Mouse (Mus musculus): ENCODE measurements around the gene Tbc1d1. TPM values are rescaled to one million over a fixed set of nuclear protein-coding genes. Genes with fewer than 3 reads are reported as not detected.

Tbc1d1 gene
- polyA plus RNA-seq, 2 experiments = 4.8 to 5.6 TPM

GRCm38 (mm10) chr5:64391346-64391745 is 235.2 kb downstream of the Tbc1d1 start:
- ATAC-seq (ENCODE audit: insufficient read depth) (no peak), DNase-seq (ENCODE audit: low read depth in 3 of 3, low spot score in 3 of 3) (no peak)
- Histone ChIP-seq H3K9ac (replicated peaks) (no peak overlapping the region), H3K27ac (no peak overlapping the region), H3K4me3 (ENCODE audit: insufficient read depth in 1 of 2, low read depth in 2 of 2, low read length in 2 of 2) (no peak overlapping the region), H3K27me3 (ENCODE audit: control insufficient read depth, insufficient read depth, low read length) (no peaks in the 10 kb centered on the region), H3K4me2 (ENCODE audit: low read depth) (no peak overlapping the region), H3K36me3 (replicated peaks; ENCODE audit: control insufficient read depth, insufficient read depth, low read depth) (no peaks in the 10 kb centered on the region), H3K4me1 (replicated peaks; ENCODE audit: control insufficient read depth in 2 of 2, insufficient read depth in 2 of 2, low read length in 1 of 2) (peaks cover 0 to 12% of the 10 kb centered on the region in 2 experiments; a peak in 3 of 4 replicates), H3K9me3 (ENCODE audit: control insufficient read depth, low read length) (no peaks in the 10 kb centered on the region)
- TF ChIP-seq EP300 (IDR thresholded peaks at IDR 0.05; ENCODE audit: low read depth) = no peak
- no peak for TF ChIP-seq CTCF (IDR thresholded peaks at IDR 0.05; ENCODE audit: low read depth)
- 22% methylated on average over 4 of the region's 4 CpGs for WGBS (ENCODE audit: insufficient replicate concordance)

GRCm38 (mm10) chr5:64392426-64393020 is 236.4 kb downstream of the Tbc1d1 start:
- no peak for TF ChIP-seq CTCF (IDR thresholded peaks at IDR 0.05; ENCODE audit: low read depth)
- no peak for TF ChIP-seq EP300 (IDR thresholded peaks at IDR 0.05; ENCODE audit: low read depth)
- H3K9me3 ChIP-seq (ENCODE audit: control insufficient read depth, low read length) = no peaks in the 10 kb centered on the region
- H3K4me2 ChIP-seq (ENCODE audit: low read depth) = no peak overlapping the region
- no peaks in the 10 kb centered on the region for H3K36me3 ChIP-seq (replicated peaks; ENCODE audit: control insufficient read depth, insufficient read depth, low read depth)
- no peak overlapping the region for H3K4me3 ChIP-seq (ENCODE audit: insufficient read depth in 1 of 2, low read depth in 2 of 2, low read length in 2 of 2)
- WGBS (ENCODE audit: insufficient replicate concordance) = 55% methylated on average over 8 of the region's 8 CpGs
- H3K4me1 ChIP-seq (replicated peaks; ENCODE audit: control insufficient read depth in 2 of 2, insufficient read depth in 2 of 2, low read length in 1 of 2) = peaks cover 0 to 12% of the 10 kb centered on the region in 2 experiments; a peak in 3 of 4 replicates
- DNase-seq (ENCODE audit: low read depth in 3 of 3, low spot score in 3 of 3) (no peak), ATAC-seq (ENCODE audit: insufficient read depth) (no peak)
- no peaks in the 10 kb centered on the region for H3K27me3 ChIP-seq (ENCODE audit: control insufficient read depth, insufficient read depth, low read length)
- no peak overlapping the region for H3K27ac ChIP-seq
- H3K9ac ChIP-seq (replicated peaks) = no peak overlapping the region

- no peak overlapping the region for H3K9ac ChIP-seq (replicated peaks)
- no peak overlapping the region for H3K27ac ChIP-seq
Observed at GRCm38 (mm10) chr5:64393530-64393929, 237.4 kb downstream of the Tbc1d1 start.

GRCm38 (mm10) chr5:64398155-64398554 is 242.1 kb downstream of the Tbc1d1 start:
- TF ChIP-seq CTCF (IDR thresholded peaks at IDR 0.05; ENCODE audit: low read depth) = no peak
- no peak for TF ChIP-seq EP300 (IDR thresholded peaks at IDR 0.05; ENCODE audit: low read depth)
- no peak overlapping the region for H3K9ac ChIP-seq (replicated peaks)
- no peaks in the 10 kb centered on the region for H3K36me3 ChIP-seq (replicated peaks; ENCODE audit: control insufficient read depth, insufficient read depth, low read depth)
- H3K4me1 ChIP-seq (replicated peaks; ENCODE audit: control insufficient read depth in 2 of 2, insufficient read depth in 2 of 2, low read length in 1 of 2) = peaks cover 0 to 3% of the 10 kb centered on the region in 2 experiments; a peak in 1 of 4 replicates
- no peaks in the 10 kb centered on the region for H3K27me3 ChIP-seq (ENCODE audit: control insufficient read depth, insufficient read depth, low read length)
- H3K4me2 ChIP-seq (ENCODE audit: low read depth) = no peak overlapping the region
- ATAC-seq (ENCODE audit: insufficient read depth) (no peak), DNase-seq (ENCODE audit: low read depth in 3 of 3, low spot score in 3 of 3) (no peak)
- no peaks in the 10 kb centered on the region for H3K9me3 ChIP-seq (ENCODE audit: control insufficient read depth, low read length)
- 74% methylated on average over 13 of the region's 13 CpGs for WGBS (ENCODE audit: insufficient replicate concordance)
- no peak overlapping the region for H3K4me3 ChIP-seq (ENCODE audit: insufficient read depth in 1 of 2, low read depth in 2 of 2, low read length in 2 of 2)
- H3K27ac ChIP-seq = no peak overlapping the region

More at GRCm38 (mm10) chr5:64393530-64393929, 237.4 kb downstream of the Tbc1d1 start:
- DNase-seq (ENCODE audit: low read depth in 3 of 3, low spot score in 3 of 3) = no peak
- H3K4me2 ChIP-seq (ENCODE audit: low read depth) = no peak overlapping the region
- no peak for TF ChIP-seq CTCF (IDR thresholded peaks at IDR 0.05; ENCODE audit: low read depth)
- TF ChIP-seq EP300 (IDR thresholded peaks at IDR 0.05; ENCODE audit: low read depth) = no peak
- H3K4me1 ChIP-seq (replicated peaks; ENCODE audit: control insufficient read depth in 2 of 2, insufficient read depth in 2 of 2, low read length in 1 of 2) = peaks cover 0 to 9% of the 10 kb centered on the region in 2 experiments; a peak in 3 of 4 replicates
- H3K4me3 ChIP-seq (ENCODE audit: insufficient read depth in 1 of 2, low read depth in 2 of 2, low read length in 2 of 2) = no peak overlapping the region
- no peaks in the 10 kb centered on the region for H3K27me3 ChIP-seq (ENCODE audit: control insufficient read depth, insufficient read depth, low read length)
- 64% methylated on average over 4 of the region's 4 CpGs for WGBS (ENCODE audit: insufficient replicate concordance)
- ATAC-seq (ENCODE audit: insufficient read depth) = no peak
- H3K36me3 ChIP-seq (replicated peaks; ENCODE audit: control insufficient read depth, insufficient read depth, low read depth) = no peaks in the 10 kb centered on the region
- H3K9me3 ChIP-seq (ENCODE audit: control insufficient read depth, low read length) = no peaks in the 10 kb centered on the region

- H3K9me3 ChIP-seq (ENCODE audit: control insufficient read depth, low read length) = no peaks in the 10 kb centered on the region
- DNase-seq (ENCODE audit: low read depth in 3 of 3, low spot score in 3 of 3) (no peak), ATAC-seq (ENCODE audit: insufficient read depth) (no peak)
- H3K27me3 ChIP-seq (ENCODE audit: control insufficient read depth, insufficient read depth, low read length) = no peaks in the 10 kb centered on the region
- no peak for TF ChIP-seq EP300 (IDR thresholded peaks at IDR 0.05; ENCODE audit: low read depth)
- TF ChIP-seq CTCF (IDR thresholded peaks at IDR 0.05; ENCODE audit: low read depth) = no peak
- H3K27ac ChIP-seq = no peak overlapping the region
- H3K4me1 ChIP-seq (replicated peaks; ENCODE audit: control insufficient read depth in 2 of 2, insufficient read depth in 2 of 2, low read length in 1 of 2) = peaks cover 0 to 6% of the 10 kb centered on the region in 2 experiments; a peak in 1 of 4 replicates
- WGBS (ENCODE audit: insufficient replicate concordance) = 73% methylated on average over 4 of the region's 4 CpGs
- H3K4me2 ChIP-seq (ENCODE audit: low read depth) = no peak overlapping the region
- H3K36me3 ChIP-seq (replicated peaks; ENCODE audit: control insufficient read depth, insufficient read depth, low read depth) = no peaks in the 10 kb centered on the region
- no peak overlapping the region for H3K9ac ChIP-seq (replicated peaks)
- no peak overlapping the region for H3K4me3 ChIP-seq (ENCODE audit: insufficient read depth in 1 of 2, low read depth in 2 of 2, low read length in 2 of 2)
Observed at GRCm38 (mm10) chr5:64400742-64401141, 244.6 kb downstream of the Tbc1d1 start.

Small RNA genes within 50 kb of the gene (microRNA-seq; reads per million reads assigned to microRNA genes)
- gene Gm22395 = not detected

Other genes starting within 250 kb of the Tbc1d1 start
- 2.6 and 4.3 TPM in 2 replicates for gene Rell1, start 187.4 kb upstream of the Tbc1d1 start, polyA plus RNA-seq (2012; rRNA removed)
- 4.4 and 4.8 TPM in 2 replicates for gene Rell1, start 187.4 kb upstream of the Tbc1d1 start, polyA plus RNA-seq (2014; fragmentation: Nextera tagmentation; extraction: Ambion mirVana)
- 8.2 and 10.5 TPM in 2 replicates for gene Pgm2, start 63.4 kb upstream of the Tbc1d1 start, polyA plus RNA-seq (2012; rRNA removed)
- gene Pgm2, start 63.4 kb upstream of the Tbc1d1 start, polyA plus RNA-seq (2014; fragmentation: Nextera tagmentation; extraction: Ambion mirVana) = 18.2 and 18.5 TPM in 2 replicates